Mouse (Mus musculus): ENCODE measurements around the gene Cdkal1. TPM values are rescaled to one million over a fixed set of nuclear protein-coding genes. Genes with fewer than 3 reads are reported as not detected.

The Cdkal1 gene
- polyA plus RNA-seq, 1 experiment = 4.4 TPM

GRCm38 (mm10) chr13:29641200-29641599 is 214.3 kb downstream of the Cdkal1 start:
- H3K27me3 ChIP-seq (replicated peaks; ENCODE audit: control insufficient read depth, insufficient read depth, low read length) = no peaks in the 10 kb centered on the region
- no peak for TF ChIP-seq POLR2A (IDR thresholded peaks at IDR 0.05; ENCODE audit: low read depth, low read length)
- TF ChIP-seq CTCF (conservative IDR thresholded peaks at IDR 0.05; ENCODE audit: insufficient read depth, insufficient read length, low read depth, low read length) = no peak
- 78% methylated on average over 5 of the region's 5 CpGs for whole genome bisulfite sequencing
- no peak overlapping the region for H3K4me3 ChIP-seq (ENCODE audit: insufficient read depth, low read depth, low read length)
- no peaks in the 10 kb centered on the region for H3K36me3 ChIP-seq (ENCODE audit: control insufficient read depth, insufficient read depth, low read length)
- no peak for DNase-seq
- H3K4me1 ChIP-seq (ENCODE audit: control insufficient read depth, insufficient read depth, low read length) = peaks cover 7% of the 10 kb centered on the region; the same call in 1 of the 2 replicates
- no peak overlapping the region for H3K27ac ChIP-seq (ENCODE audit: insufficient read depth, low read depth, low read length)

GRCm38 (mm10) chr13:29640186-29640585 is 215.3 kb downstream of the Cdkal1 start:
- TF ChIP-seq POLR2A (IDR thresholded peaks at IDR 0.05; ENCODE audit: low read depth, low read length) (no peak), CTCF (conservative IDR thresholded peaks at IDR 0.05; ENCODE audit: insufficient read depth, insufficient read length, low read depth, low read length) (no peak)
- H3K36me3 ChIP-seq (ENCODE audit: control insufficient read depth, insufficient read depth, low read length) = no peaks in the 10 kb centered on the region
- peaks cover 7% of the 10 kb centered on the region; the same call in 1 of the 2 replicates for H3K4me1 ChIP-seq (ENCODE audit: control insufficient read depth, insufficient read depth, low read length)
- 90% methylated on average over 1 of the region's 1 CpGs for WGBS
- H3K27me3 ChIP-seq (replicated peaks; ENCODE audit: control insufficient read depth, insufficient read depth, low read length) = no peaks in the 10 kb centered on the region
- H3K4me3 ChIP-seq (ENCODE audit: insufficient read depth, low read depth, low read length) = no peak overlapping the region
- DNase-seq = no peak
- H3K27ac ChIP-seq (ENCODE audit: insufficient read depth, low read depth, low read length) = no peak overlapping the region

- H3K27me3 ChIP-seq (replicated peaks; ENCODE audit: control insufficient read depth, insufficient read depth, low read length) = no peaks in the 10 kb centered on the region
- H3K36me3 ChIP-seq (ENCODE audit: control insufficient read depth, insufficient read depth, low read length) = no peaks in the 10 kb centered on the region
- TF ChIP-seq CTCF (conservative IDR thresholded peaks at IDR 0.05; ENCODE audit: insufficient read depth, insufficient read length, low read depth, low read length) (no peak), POLR2A (IDR thresholded peaks at IDR 0.05; ENCODE audit: low read depth, low read length) (no peak)
- no peak for DNase-seq
- WGBS = 71% methylated on average over 4 of the region's 4 CpGs
- H3K4me3 ChIP-seq (ENCODE audit: insufficient read depth, low read depth, low read length) = no peak overlapping the region
- H3K27ac ChIP-seq (ENCODE audit: insufficient read depth, low read depth, low read length) = peak overlapping the region; percentile 81
- H3K4me1 ChIP-seq (ENCODE audit: control insufficient read depth, insufficient read depth, low read length) = peaks cover 7% of the 10 kb centered on the region; the same call in 1 of the 2 replicates
Measured at GRCm38 (mm10) chr13:29638303-29638702, 217.2 kb downstream of the Cdkal1 start.

GRCm38 (mm10) chr13:29637788-29638187 is 217.7 kb downstream of the Cdkal1 start:
- Histone ChIP-seq H3K36me3 (ENCODE audit: control insufficient read depth, insufficient read depth, low read length) (no peaks in the 10 kb centered on the region), H3K27ac (ENCODE audit: insufficient read depth, low read depth, low read length) (peak overlapping the region; percentile 81), H3K4me1 (ENCODE audit: control insufficient read depth, insufficient read depth, low read length) (peaks cover 7% of the 10 kb centered on the region; the same call in 1 of the 2 replicates), H3K27me3 (replicated peaks; ENCODE audit: control insufficient read depth, insufficient read depth, low read length) (no peaks in the 10 kb centered on the region), H3K4me3 (ENCODE audit: insufficient read depth, low read depth, low read length) (no peak overlapping the region)
- TF ChIP-seq CTCF (conservative IDR thresholded peaks at IDR 0.05; ENCODE audit: insufficient read depth, insufficient read length, low read depth, low read length) = no peak
- TF ChIP-seq POLR2A (IDR thresholded peaks at IDR 0.05; ENCODE audit: low read depth, low read length) = no peak
- WGBS = 29% methylated on average over 6 of the region's 6 CpGs
- peak; percentile 84 for DNase-seq

GRCm38 (mm10) chr13:29635581-29635980 is 219.9 kb downstream of the Cdkal1 start:
- H3K27ac ChIP-seq (ENCODE audit: insufficient read depth, low read depth, low read length) = no peak overlapping the region
- WGBS = 78% methylated on average over 3 of the region's 3 CpGs
- H3K4me1 ChIP-seq (ENCODE audit: control insufficient read depth, insufficient read depth, low read length) = peaks cover 7% of the 10 kb centered on the region; the same call in 1 of the 2 replicates
- no peaks in the 10 kb centered on the region for H3K36me3 ChIP-seq (ENCODE audit: control insufficient read depth, insufficient read depth, low read length)
- no peak for DNase-seq
- no peaks in the 10 kb centered on the region for H3K27me3 ChIP-seq (replicated peaks; ENCODE audit: control insufficient read depth, insufficient read depth, low read length)
- TF ChIP-seq CTCF (conservative IDR thresholded peaks at IDR 0.05; ENCODE audit: insufficient read depth, insufficient read length, low read depth, low read length) (no peak), POLR2A (IDR thresholded peaks at IDR 0.05; ENCODE audit: low read depth, low read length) (no peak)
- no peak overlapping the region for H3K4me3 ChIP-seq (ENCODE audit: insufficient read depth, low read depth, low read length)

GRCm38 (mm10) chr13:29631342-29631741 is 224.1 kb downstream of the Cdkal1 start:
- Histone ChIP-seq H3K36me3 (ENCODE audit: control insufficient read depth, insufficient read depth, low read length) (no peaks in the 10 kb centered on the region), H3K4me3 (ENCODE audit: insufficient read depth, low read depth, low read length) (no peak overlapping the region), H3K4me1 (ENCODE audit: control insufficient read depth, insufficient read depth, low read length) (peaks cover 7% of the 10 kb centered on the region; the same call in 1 of the 2 replicates), H3K27me3 (replicated peaks; ENCODE audit: control insufficient read depth, insufficient read depth, low read length) (no peaks in the 10 kb centered on the region), H3K27ac (ENCODE audit: insufficient read depth, low read depth, low read length) (no peak overlapping the region)
- 75% methylated on average over 5 of the region's 5 CpGs for WGBS
- no peak for TF ChIP-seq CTCF (conservative IDR thresholded peaks at IDR 0.05; ENCODE audit: insufficient read depth, insufficient read length, low read depth, low read length)
- TF ChIP-seq POLR2A (IDR thresholded peaks at IDR 0.05; ENCODE audit: low read depth, low read length) = no peak
- DNase-seq = no peak

GRCm38 (mm10) chr13:29628607-29629006 is 226.9 kb downstream of the Cdkal1 start:
- 26% methylated on average over 5 of the region's 5 CpGs for WGBS
- H3K27ac ChIP-seq (ENCODE audit: insufficient read depth, low read depth, low read length) = 0 out of 2 replicates have a peak overlapping the region, but pooled peaks have one; percentile 50
- no peak for TF ChIP-seq POLR2A (IDR thresholded peaks at IDR 0.05; ENCODE audit: low read depth, low read length)
- no peak for TF ChIP-seq CTCF (conservative IDR thresholded peaks at IDR 0.05; ENCODE audit: insufficient read depth, insufficient read length, low read depth, low read length)
- H3K36me3 ChIP-seq (ENCODE audit: control insufficient read depth, insufficient read depth, low read length) = no peaks in the 10 kb centered on the region
- H3K4me1 ChIP-seq (ENCODE audit: control insufficient read depth, insufficient read depth, low read length) = peaks cover 7% of the 10 kb centered on the region; the same call in 1 of the 2 replicates
- peak; percentile 74 for DNase-seq
- no peaks in the 10 kb centered on the region for H3K27me3 ChIP-seq (replicated peaks; ENCODE audit: control insufficient read depth, insufficient read depth, low read length)
- no peak overlapping the region for H3K4me3 ChIP-seq (ENCODE audit: insufficient read depth, low read depth, low read length)
